Mouse (Mus musculus): ENCODE measurements around the gene Mptx2. TPM values are rescaled to one million over a fixed set of nuclear protein-coding genes. Genes with fewer than 3 reads are reported as not detected.
"Not testable (repeated sequence)": the region's sequence is repeated elsewhere in the genome, so short reads cannot be mapped to it uniquely, and the experiment has no call there.

Gene Mptx2
- not detected in 2 replicates for total RNA-seq (2021)
- long read RNA-seq, experiment 1, result 0 reads
- long read RNA-seq, experiment 2, result 0 reads

GRCm38 (mm10) chr1:173277677-173278076 is at the start of gene Mptx2:
Gene Mptx2, minus strand, starts transcription at chr1:173277777.
- no peak for DNase-seq

DNA sequence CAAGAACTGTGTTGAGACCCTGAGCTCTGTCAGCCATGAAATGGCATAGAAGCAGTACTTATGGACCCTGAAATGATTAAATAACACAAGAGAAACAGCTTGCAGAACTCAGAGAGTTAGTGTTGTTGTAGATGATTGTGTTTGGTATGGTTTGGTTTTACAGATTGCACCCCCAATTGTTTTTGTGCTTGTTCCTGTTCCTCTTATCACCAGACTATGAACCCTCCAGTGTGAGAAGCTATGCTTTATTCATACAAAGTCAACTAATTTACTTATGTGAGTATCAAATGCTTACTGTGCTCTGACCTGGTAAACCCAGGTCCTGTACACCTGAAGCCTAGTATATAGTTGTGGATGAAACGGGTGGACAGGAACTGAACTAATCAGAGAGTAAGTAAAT is 49.0 kb upstream of the Mptx2 start:
- DNase-seq, result no peak

DNA sequence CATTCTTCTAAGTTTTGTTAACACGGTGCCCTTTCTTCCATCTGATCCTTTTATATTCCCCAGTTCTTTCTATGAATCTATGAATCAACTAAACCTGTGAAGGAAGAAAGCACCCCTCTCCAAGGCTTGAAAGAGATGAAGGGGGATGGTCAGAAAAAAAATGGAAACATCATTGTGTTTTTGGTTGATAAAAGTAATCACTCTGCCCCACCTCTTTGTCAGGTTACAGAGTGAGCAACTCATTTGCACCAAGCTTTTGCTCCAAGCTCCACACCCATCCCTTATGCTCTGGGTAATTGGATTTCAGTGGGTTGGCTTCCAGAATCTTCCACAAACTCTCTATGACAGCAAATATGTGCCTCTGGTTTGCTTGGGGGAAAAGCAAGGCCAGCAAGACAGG is 47.8 kb upstream of the Mptx2 start:
- no peak for DNase-seq

DNA sequence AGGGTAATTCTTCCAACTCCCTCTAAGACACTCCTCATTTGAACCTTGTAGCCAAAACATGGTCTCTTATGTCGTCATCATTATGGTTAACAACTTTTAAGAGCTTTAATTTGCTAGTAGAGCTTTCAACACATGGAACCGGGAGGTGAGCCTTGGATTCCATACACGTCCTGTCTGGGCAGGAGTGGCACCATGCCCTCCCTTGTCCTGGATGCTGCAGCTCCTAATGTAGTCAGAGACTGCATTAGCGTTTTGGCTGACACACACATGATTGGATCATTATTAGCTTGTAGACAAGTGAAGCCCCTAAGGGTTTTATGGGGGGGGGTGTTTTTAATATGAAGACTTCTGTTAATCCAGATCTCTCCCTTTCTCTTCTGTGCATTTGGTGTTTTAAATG is 47.4 kb upstream of the Mptx2 start:
- no peak for DNase-seq

- peak; percentile 55 for DNase-seq
Measured at GRCm38 (mm10) chr1:173323839-173324585, 46.4 kb upstream of the Mptx2 start.

- DNase-seq, result no peak
Measured at GRCm38 (mm10) chr1:173322249-173322627, 44.7 kb upstream of the Mptx2 start.

DNA sequence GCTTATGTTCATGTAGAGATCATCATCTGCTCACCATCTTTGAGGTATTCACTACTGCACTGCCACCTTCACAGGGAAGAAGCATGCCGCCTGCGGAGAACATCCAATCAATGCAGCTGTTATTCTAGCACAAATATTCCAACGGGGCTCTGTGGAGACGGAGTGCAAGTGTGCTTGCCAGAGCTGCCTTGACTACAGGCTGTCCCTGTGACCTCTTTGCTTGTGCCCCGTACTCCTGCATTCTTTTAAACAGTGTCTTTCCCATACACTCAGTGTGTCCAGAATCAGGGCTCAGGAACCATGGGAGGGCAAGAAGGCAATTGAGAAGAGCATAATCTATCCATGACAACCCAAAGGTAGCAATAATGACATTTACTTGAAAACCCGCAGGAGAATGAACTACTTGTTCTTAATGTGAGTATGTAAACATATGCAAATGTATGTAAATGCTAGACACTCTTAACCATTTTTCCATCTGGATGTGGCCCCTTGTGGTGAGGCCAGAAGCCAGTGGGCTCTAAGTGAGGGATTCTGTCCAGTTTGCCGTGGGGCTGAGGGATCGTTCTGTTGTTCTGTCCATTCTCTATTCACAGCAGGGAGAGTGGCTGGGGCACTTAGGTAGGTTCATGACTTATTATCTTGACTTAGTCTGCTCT is 44.1 kb upstream of the Mptx2 start:
- DNase-seq, result no peak

GRCm38 (mm10) chr1:173317925-173318477 is 40.4 kb upstream of the Mptx2 start:
- no peak for DNase-seq

- no peak for DNase-seq
Measured at GRCm38 (mm10) chr1:173315725-173316124, 38.1 kb upstream of the Mptx2 start.

DNA sequence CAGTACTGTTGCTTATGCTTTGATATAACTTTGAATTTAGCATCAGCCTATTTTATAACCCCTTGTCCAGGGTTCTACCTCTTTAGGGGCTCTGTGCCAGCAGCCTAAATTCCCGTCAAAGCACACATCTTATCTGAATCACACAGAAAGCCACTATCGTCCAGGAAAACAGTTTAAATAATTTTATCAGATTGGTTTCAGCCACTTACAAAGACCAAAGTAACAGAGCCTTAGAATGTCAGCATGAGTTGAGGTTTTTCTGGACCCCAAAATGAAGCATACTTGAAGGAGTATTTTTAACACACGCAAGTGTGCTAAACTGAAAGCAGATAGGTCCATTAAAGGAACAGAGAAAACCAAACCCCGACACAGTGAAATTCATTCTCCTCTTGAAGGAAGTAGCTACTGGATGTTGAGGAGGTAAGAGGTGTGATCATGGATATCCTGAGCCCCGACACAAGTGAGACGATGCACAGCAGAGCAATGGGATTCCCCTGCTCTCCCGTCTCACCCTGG is 36.0 kb upstream of the Mptx2 start:
- DNase-seq, result not testable (repeated sequence)

DNA sequence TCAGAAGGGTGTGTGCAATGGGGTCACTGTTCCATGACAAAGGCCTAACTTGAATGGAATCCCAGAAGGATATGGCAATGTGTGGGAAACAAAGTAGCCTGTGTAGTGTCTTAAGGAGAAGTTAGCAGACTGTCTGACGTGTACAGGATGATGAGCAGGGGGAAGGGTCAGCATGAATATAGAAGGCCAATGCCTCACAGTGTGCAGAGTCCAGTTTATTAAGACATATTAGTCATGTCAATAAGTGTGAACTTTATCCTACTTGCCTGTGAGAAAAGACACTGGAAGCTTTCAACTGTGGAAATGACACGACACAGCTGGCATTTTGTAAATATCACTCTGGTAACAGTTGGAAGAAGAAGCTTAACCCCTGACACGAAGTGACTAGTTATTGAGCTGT is 25.2 kb upstream of the Mptx2 start:
- DNase-seq, result not testable (repeated sequence)

GRCm38 (mm10) chr1:173265701-173266100 is 11.9 kb downstream of the Mptx2 start, which contains the start of gene Olfr418:
Gene Olfr418, plus strand, starts transcription at chr1:173266001.
- no peak for DNase-seq

DNA sequence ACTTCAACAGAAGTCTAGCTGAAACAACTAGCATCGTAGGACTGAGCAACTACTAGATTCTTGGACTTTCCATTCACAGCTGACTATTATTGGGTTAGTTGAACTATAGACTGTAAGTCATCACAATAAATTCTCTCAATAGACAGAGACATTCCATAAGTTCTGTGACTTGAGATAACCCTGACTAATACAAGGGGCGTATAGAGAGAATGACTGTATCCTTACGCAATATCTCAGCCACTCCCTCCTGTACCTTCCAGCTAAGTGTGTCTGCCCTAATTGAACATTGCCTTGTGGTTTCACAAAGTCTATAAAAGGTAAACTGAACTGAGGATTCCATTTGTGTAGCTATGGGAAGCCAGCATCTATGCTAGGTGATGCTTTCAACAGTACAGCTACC is 27.7 kb downstream of the Mptx2 start:
- DNase-seq, result no peak

DNA sequence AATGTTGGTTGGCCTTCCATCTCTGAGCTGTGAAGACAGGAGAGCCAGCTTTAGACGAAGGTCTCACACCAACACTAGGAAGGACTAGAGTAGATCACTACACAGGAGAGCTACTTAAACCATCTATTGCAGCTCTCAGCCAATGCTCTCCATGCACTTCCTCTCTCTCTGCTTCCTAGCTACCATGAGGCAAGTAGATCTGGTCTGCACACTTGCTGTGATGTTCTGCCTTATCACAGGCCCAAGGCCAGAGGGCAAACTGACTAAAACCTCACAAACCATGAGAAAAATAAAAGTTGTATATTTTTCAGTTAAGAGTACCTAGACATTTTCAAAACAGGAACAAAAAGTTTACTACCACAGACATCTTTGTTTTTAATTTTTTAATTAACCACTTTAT is 40.6 kb downstream of the Mptx2 start:
- not testable (repeated sequence) for DNase-seq

DNA sequence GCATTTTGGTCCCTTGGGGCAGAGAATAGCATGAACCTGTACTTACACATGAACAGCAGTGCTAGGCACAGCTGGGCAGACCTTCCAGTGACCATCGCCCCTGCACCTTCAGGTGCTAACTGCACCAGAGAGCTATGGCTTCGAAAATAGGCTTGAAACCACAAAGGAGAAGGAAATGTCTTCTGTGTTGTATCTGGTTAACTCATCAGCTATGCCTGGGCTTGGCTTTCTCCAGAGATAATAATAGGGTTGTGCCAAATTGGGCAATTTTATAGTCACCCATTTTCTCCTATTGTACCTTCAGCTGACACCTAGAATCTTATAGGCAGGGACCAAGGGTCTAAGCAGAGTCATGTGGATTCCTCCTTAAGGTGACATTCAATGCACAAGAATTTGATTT is 50.5 kb downstream of the Mptx2 start, which contains the start of gene Fcer1a:
Fcer1a (minus strand) TSS at position 134 of the 400 bp plus-strand sequence.
- no peak for DNase-seq

Other genes starting within 250 kb of the Mptx2 start
- not detected in 2 replicates for gene Olfr1408, start 140.4 kb downstream of the Mptx2 start, total RNA-seq (2021)
- gene Olfr1406, start 87.1 kb downstream of the Mptx2 start, total RNA-seq (2021), result not detected in 2 replicates
- not detected in 2 replicates for gene Olfr218, start 80.0 kb downstream of the Mptx2 start, total RNA-seq (2021)
- gene Olfr1404, start 65.4 kb downstream of the Mptx2 start, total RNA-seq (2021), result not detected in 2 replicates
- gene Fcer1a, start 50.6 kb downstream of the Mptx2 start, total RNA-seq (2021), result not detected in 2 replicates
- not detected in 2 replicates for gene Olfr418, start 11.8 kb downstream of the Mptx2 start, total RNA-seq (2021)
- gene Ackr1, start 56.0 kb upstream of the Mptx2 start, total RNA-seq (2021), result 2.8 and 6.0 TPM in 2 replicates
- 0.37 and 3.0 TPM in 2 replicates for gene Aim2, start 73.1 kb upstream of the Mptx2 start, total RNA-seq (2021)
- gene Cadm3, start 89.9 kb upstream of the Mptx2 start, total RNA-seq (2021), result 9.7 and 11.2 TPM in 2 replicates
- gene Ifi206, start 213.3 kb upstream of the Mptx2 start, total RNA-seq (2021), result 0.19 and 2.7 TPM in 2 replicates

Measured in adrenal gland, postnatal 14 days (tissue).